Mouse (Mus musculus): ENCODE data around the gene 4833420G17Rik. TPM values are rescaled to one million over a fixed set of nuclear protein-coding genes. Genes with fewer than 3 reads are reported as not detected.

4833420G17Rik gene
- 89.0 and 92.8 TPM in 2 replicates for polyA plus RNA-seq (2014; fragmentation: Nextera tagmentation; extraction: Ambion mirVana)

DNA sequence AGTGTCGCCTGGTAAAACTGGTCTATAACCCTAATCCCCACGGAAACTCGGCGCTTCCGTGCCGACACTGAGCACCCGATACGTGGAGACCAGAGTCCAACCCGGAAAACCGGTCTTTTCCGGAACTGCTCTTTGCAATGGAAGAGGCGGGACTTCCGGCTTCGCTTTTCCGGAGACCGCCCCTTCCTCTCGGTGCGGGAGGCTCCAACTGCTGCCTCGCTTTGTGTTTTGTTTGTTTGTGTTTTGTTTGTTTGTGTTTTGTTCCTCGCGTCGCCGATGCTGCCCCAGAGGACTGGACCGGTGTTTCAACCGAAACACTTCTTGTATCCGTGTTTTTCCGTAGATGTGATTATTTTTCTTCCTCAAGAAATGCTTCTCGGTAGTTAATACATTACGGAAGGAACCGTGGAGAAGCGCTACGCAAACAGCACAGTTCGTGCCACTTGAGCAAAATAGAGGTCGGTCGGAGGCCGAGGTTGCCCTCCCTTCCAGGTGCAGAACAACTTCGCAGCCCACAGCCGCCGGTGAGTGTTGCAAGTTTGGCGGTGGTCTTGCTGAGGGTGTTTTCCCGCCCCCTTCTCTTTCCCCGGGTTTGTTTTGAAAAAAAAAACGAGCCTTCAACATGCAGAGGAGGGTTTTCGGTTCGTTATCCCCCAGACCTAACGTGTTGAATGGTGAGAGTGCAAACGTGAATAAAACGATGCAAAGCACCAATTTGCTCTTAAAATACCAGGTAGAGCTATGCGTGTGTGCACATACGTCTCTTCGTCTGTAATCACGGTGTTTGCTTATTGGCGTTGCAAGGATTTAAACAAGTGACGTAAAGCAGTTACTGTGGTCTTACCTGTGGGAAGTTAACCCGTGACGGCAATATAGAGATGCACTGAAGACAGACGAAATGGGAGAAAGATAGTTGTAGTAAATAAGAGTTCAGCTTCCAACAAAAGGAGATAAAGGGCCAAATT lies at the start of gene 4833420G17Rik:
Gene 4833420G17Rik, plus strand, starts transcription at position 173 of the 965 bp plus-strand sequence.
- WGBS = 12% methylated on average over 57 of the region's 57 CpGs
- H3K9ac ChIP-seq (ENCODE audit: low read length) = peak within 1 kb of the TSS; percentile 72
- no peaks in the 10 kb centered on the region for H3K4me1 ChIP-seq (ENCODE audit: control insufficient read depth, insufficient read depth, low read length)
- no peak within 1 kb of the TSS for H3K27ac ChIP-seq (replicated peaks; ENCODE audit: low read depth, low read length)
- H3K4me2 ChIP-seq (ENCODE audit: low read depth, severe bottlenecking) = peak within 1 kb of the TSS; percentile 49
- H3K9me3 ChIP-seq (ENCODE audit: control insufficient read depth, low read length) = no peaks in the 10 kb centered on the region
- peaks cover 7% of the 10 kb centered on the region for H3K36me3 ChIP-seq (ENCODE audit: control insufficient read depth, insufficient read depth, low read length)
- ATAC-seq (ENCODE audit: insufficient number of reproducible peaks, low FRiP score, low TSS enrichment, low read depth) = peak; percentile 89
- no peaks in the 10 kb centered on the region for H3K27me3 ChIP-seq (ENCODE audit: control insufficient read depth, insufficient read depth, low read length)
- peak within 1 kb of the TSS; percentile 76 for H3K4me3 ChIP-seq (ENCODE audit: low read depth, low read length)
- peak; percentile 91 for DNase-seq (ENCODE audit: low spot score)

DNA sequence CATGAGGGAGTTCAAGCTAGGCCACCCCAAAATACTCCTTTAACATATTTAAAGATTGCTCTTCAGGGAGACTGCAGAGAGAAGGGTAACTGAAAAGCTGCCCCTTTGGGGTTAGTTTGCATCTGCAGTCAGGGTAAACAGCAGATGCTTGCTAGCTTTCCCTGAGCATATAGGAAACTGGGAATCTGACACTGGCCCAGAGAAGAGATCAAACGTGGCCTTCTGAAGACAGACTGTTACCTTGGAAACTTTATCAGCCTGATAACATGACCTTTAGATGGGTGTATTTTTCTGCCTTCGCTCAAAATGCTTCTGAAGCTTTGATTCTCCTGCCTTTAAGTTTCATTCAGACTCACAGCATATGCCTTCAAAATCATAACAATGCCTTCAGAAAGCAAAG lies 49.5 kb upstream of the 4833420G17Rik start:
- 0 out of 2 replicates have a peak, but pooled peaks cover 2% of the 10 kb centered on the region for H3K4me1 ChIP-seq (ENCODE audit: control insufficient read depth, insufficient read depth, low read length)
- no peak overlapping the region for H3K27ac ChIP-seq (replicated peaks; ENCODE audit: low read depth, low read length)
- no peak overlapping the region for H3K9ac ChIP-seq (ENCODE audit: low read length)
- no peak for DNase-seq (ENCODE audit: low spot score)
- 18% methylated on average over 2 of the region's 2 CpGs for WGBS
- no peaks in the 10 kb centered on the region for H3K9me3 ChIP-seq (ENCODE audit: control insufficient read depth, low read length)
- H3K27me3 ChIP-seq (ENCODE audit: control insufficient read depth, insufficient read depth, low read length) = no peaks in the 10 kb centered on the region
- no peak overlapping the region for H3K4me3 ChIP-seq (ENCODE audit: low read depth, low read length)
- no peak overlapping the region for H3K4me2 ChIP-seq (ENCODE audit: low read depth, severe bottlenecking)
- no peaks in the 10 kb centered on the region for H3K36me3 ChIP-seq (ENCODE audit: control insufficient read depth, insufficient read depth, low read length)
- ATAC-seq (ENCODE audit: insufficient number of reproducible peaks, low FRiP score, low TSS enrichment, low read depth) = no peak

DNA sequence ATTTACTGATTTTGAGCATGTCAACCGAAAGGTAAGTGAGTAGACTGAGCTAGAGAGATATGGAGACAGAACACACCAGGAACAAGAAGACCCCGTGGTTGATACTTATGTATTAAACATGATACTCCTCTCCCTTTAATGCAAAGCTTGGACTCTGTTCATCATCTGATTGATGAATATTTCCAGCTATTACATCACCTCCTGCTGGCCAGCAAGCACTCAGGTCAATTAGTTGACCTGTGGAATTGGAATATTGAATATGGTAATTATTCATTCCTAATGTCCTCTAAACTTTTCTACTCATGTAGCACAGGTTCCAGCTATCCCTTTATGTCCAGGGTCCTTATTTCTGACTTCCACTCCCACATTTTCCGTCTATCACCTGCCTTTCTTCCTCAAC lies 44.1 kb upstream of the 4833420G17Rik start:
- Histone ChIP-seq H3K4me1 (ENCODE audit: control insufficient read depth, insufficient read depth, low read length) (no peaks in the 10 kb centered on the region), H3K4me3 (ENCODE audit: low read depth, low read length) (no peak overlapping the region), H3K36me3 (ENCODE audit: control insufficient read depth, insufficient read depth, low read length) (no peaks in the 10 kb centered on the region), H3K9me3 (ENCODE audit: control insufficient read depth, low read length) (no peaks in the 10 kb centered on the region), H3K9ac (ENCODE audit: low read length) (no peak overlapping the region), H3K27ac (replicated peaks; ENCODE audit: low read depth, low read length) (no peak overlapping the region), H3K4me2 (ENCODE audit: low read depth, severe bottlenecking) (no peak overlapping the region), H3K27me3 (ENCODE audit: control insufficient read depth, insufficient read depth, low read length) (no peaks in the 10 kb centered on the region)
- ATAC-seq (ENCODE audit: insufficient number of reproducible peaks, low FRiP score, low TSS enrichment, low read depth) (no peak), DNase-seq (ENCODE audit: low spot score) (no peak)
- 93% methylated on average over 3 of the region's 3 CpGs for WGBS

DNA sequence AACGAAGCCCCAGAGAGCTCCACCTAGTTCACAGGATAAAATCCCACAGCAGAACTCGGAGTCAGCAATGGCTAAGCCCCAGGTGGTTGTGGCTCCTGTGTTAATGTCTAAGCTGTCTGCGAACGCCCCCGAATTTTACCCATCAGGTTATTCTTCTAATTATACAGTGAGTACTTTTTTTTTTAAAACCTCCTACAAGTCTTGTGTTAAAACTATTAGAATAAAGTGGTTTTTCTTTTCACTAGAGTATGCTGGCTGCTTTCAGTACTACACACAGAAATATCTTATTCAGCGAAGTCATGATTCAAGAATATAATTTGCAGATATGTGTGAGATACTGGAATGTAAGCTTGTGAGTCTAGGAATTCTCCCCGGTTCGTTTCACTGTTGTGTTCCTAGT lies 32.4 kb upstream of the 4833420G17Rik start:
- Histone ChIP-seq H3K4me2 (ENCODE audit: low read depth, severe bottlenecking) (peak overlapping the region; percentile 51), H3K27me3 (ENCODE audit: control insufficient read depth, insufficient read depth, low read length) (no peaks in the 10 kb centered on the region), H3K9me3 (ENCODE audit: control insufficient read depth, low read length) (no peaks in the 10 kb centered on the region), H3K4me3 (ENCODE audit: low read depth, low read length) (peak overlapping the region; percentile 91), H3K27ac (replicated peaks; ENCODE audit: low read depth, low read length) (peak overlapping the region; percentile 99; the same call in 1 of the 2 replicates), H3K9ac (ENCODE audit: low read length) (peak overlapping the region; percentile 100), H3K36me3 (ENCODE audit: control insufficient read depth, insufficient read depth, low read length) (no peaks in the 10 kb centered on the region), H3K4me1 (ENCODE audit: control insufficient read depth, insufficient read depth, low read length) (no peaks in the 10 kb centered on the region)
- DNase-seq (ENCODE audit: low spot score) (peak; percentile 37), ATAC-seq (ENCODE audit: insufficient number of reproducible peaks, low FRiP score, low TSS enrichment, low read depth) (no peak)
- 28% methylated on average over 8 of the region's 8 CpGs for WGBS

DNA sequence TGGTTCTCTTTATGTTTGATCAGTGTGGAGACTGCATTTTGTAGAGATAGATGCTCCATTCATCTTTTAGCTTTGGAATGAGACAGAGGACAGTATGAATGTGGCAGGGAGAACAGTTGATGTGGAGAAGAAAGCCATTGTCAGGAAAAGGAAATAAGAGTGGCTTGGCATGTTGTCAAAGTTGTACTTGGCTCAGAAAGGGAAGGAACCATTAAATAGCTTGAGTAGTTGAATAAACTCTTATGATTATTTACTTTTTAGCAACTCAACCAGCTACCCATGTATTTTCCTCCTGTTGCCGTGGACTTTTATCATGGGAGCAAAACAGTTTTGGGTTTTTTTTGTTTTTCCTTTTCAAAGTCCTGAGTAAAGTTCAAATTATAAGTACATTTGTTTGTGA lies 30.5 kb upstream of the 4833420G17Rik start:
- Histone ChIP-seq H3K9ac (ENCODE audit: low read length) (no peak overlapping the region), H3K9me3 (ENCODE audit: control insufficient read depth, low read length) (no peaks in the 10 kb centered on the region), H3K4me3 (ENCODE audit: low read depth, low read length) (no peak overlapping the region), H3K36me3 (ENCODE audit: control insufficient read depth, insufficient read depth, low read length) (peaks cover 3% of the 10 kb centered on the region; the same call in 1 of the 2 replicates), H3K27me3 (ENCODE audit: control insufficient read depth, insufficient read depth, low read length) (no peaks in the 10 kb centered on the region), H3K4me2 (ENCODE audit: low read depth, severe bottlenecking) (no peak overlapping the region), H3K4me1 (ENCODE audit: control insufficient read depth, insufficient read depth, low read length) (no peaks in the 10 kb centered on the region), H3K27ac (replicated peaks; ENCODE audit: low read depth, low read length) (no peak overlapping the region)
- DNase-seq (ENCODE audit: low spot score) (no peak), ATAC-seq (ENCODE audit: insufficient number of reproducible peaks, low FRiP score, low TSS enrichment, low read depth) (no peak)
- 97% methylated on average over 1 of the region's 1 CpGs for WGBS

DNA sequence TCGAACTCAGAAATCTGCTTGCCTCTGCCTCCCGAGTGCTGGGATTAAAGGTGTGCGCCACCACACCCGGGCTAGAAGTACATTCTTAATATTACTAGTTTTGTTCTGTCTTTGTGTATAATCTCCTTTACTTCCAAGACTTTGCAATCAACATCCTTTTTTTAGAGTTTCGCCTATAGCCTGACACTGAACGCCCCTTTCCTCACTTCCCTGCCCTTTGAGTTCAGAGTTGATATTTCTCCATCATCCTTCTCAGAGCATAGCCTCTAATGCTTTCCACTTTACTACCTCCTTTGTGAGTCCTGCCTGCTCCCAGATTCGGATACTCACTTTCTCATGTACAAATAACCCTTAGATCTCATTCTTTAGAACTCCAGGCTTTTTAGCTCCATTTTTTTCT lies 28.2 kb upstream of the 4833420G17Rik start:
- H3K36me3 ChIP-seq (ENCODE audit: control insufficient read depth, insufficient read depth, low read length) = peaks cover 10% of the 10 kb centered on the region; the same call in 1 of the 2 replicates
- ATAC-seq (ENCODE audit: insufficient number of reproducible peaks, low FRiP score, low TSS enrichment, low read depth) = no peak
- WGBS = 93% methylated on average over 7 of the region's 7 CpGs

DNA sequence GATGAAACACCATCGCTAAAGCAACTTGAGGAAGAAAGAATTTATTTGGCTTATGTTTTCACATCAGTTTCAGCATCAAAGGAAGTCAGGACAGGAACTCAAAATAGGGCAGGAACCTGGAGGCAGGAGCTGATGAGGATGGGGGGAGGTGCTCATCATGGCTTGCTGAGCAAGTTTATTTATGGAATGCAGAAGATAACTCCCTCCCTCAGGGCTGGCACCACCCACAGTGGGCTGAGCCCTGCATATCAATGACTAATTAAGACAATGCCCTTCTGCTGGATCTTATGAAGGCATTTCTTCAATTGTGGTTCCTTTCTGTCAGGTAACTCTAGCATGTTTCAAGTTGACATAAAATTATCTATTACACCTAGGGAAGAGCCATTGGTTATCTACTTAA lies 20.3 kb upstream of the 4833420G17Rik start:
- DNase-seq (ENCODE audit: low spot score) (no peak), ATAC-seq (ENCODE audit: insufficient number of reproducible peaks, low FRiP score, low TSS enrichment, low read depth) (no peak)
- Histone ChIP-seq H3K9me3 (ENCODE audit: control insufficient read depth, low read length) (no peaks in the 10 kb centered on the region), H3K4me2 (ENCODE audit: low read depth, severe bottlenecking) (no peak overlapping the region), H3K9ac (ENCODE audit: low read length) (no peak overlapping the region), H3K27ac (replicated peaks; ENCODE audit: low read depth, low read length) (no peak overlapping the region), H3K4me1 (ENCODE audit: control insufficient read depth, insufficient read depth, low read length) (no peaks in the 10 kb centered on the region), H3K27me3 (ENCODE audit: control insufficient read depth, insufficient read depth, low read length) (no peaks in the 10 kb centered on the region), H3K36me3 (ENCODE audit: control insufficient read depth, insufficient read depth, low read length) (peaks cover 25% of the 10 kb centered on the region), H3K4me3 (ENCODE audit: low read depth, low read length) (no peak overlapping the region)
- WGBS = 95% methylated on average over 1 of the region's 1 CpGs

More for the DNA sequence above, 28.2 kb upstream of the 4833420G17Rik start:
- no peak overlapping the region for H3K4me3 ChIP-seq (ENCODE audit: low read depth, low read length)
- no peak for DNase-seq (ENCODE audit: low spot score)
- no peak overlapping the region for H3K4me2 ChIP-seq (ENCODE audit: low read depth, severe bottlenecking)
- H3K9ac ChIP-seq (ENCODE audit: low read length) = no peak overlapping the region
- H3K27ac ChIP-seq (replicated peaks; ENCODE audit: low read depth, low read length) = no peak overlapping the region
- no peaks in the 10 kb centered on the region for H3K27me3 ChIP-seq (ENCODE audit: control insufficient read depth, insufficient read depth, low read length)
- H3K9me3 ChIP-seq (ENCODE audit: control insufficient read depth, low read length) = no peaks in the 10 kb centered on the region
- no peaks in the 10 kb centered on the region for H3K4me1 ChIP-seq (ENCODE audit: control insufficient read depth, insufficient read depth, low read length)

DNA sequence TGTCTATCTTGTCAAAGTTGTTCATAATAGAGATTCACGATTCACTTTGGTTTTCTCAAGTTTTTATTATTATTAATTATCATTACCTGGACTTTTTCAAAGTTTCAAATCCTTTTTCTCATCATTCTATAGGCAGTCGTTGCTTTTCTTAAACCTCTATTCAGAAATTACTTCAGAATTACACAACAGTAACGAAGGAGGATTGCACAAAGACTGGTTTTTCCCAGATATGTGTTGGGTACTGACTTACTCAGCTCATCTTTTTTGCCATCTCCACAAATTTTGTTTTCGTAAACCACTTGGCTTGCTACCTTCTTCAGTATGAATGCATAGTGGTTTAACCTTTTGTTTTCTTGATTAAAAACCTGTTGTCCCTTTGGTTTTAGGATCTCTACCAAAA lies 9.0 kb upstream of the 4833420G17Rik start:
- 94% methylated on average over 4 of the region's 4 CpGs for WGBS
- no peak for ATAC-seq (ENCODE audit: insufficient number of reproducible peaks, low FRiP score, low TSS enrichment, low read depth)
- no peak overlapping the region for H3K9ac ChIP-seq (ENCODE audit: low read length)
- DNase-seq (ENCODE audit: low spot score) = no peak
- no peaks in the 10 kb centered on the region for H3K9me3 ChIP-seq (ENCODE audit: control insufficient read depth, low read length)
- H3K27ac ChIP-seq (replicated peaks; ENCODE audit: low read depth, low read length) = no peak overlapping the region
- no peaks in the 10 kb centered on the region for H3K4me1 ChIP-seq (ENCODE audit: control insufficient read depth, insufficient read depth, low read length)
- H3K4me2 ChIP-seq (ENCODE audit: low read depth, severe bottlenecking) = no peak overlapping the region
- H3K27me3 ChIP-seq (ENCODE audit: control insufficient read depth, insufficient read depth, low read length) = no peaks in the 10 kb centered on the region
- peaks cover 12% of the 10 kb centered on the region; the same call in 1 of the 2 replicates for H3K36me3 ChIP-seq (ENCODE audit: control insufficient read depth, insufficient read depth, low read length)
- no peak overlapping the region for H3K4me3 ChIP-seq (ENCODE audit: low read depth, low read length)

Data from limb, embryonic 11.5 days (tissue).